Mouse (Mus musculus) cerebellum, adult 8-10 months (tissue): ENCODE measurements around the gene Rhoa.
A peak's percentile ranks its signal among the peaks of the same experiment; 100 is the strongest.
"Not testable (repeated sequence)": the region's sequence is repeated elsewhere in the genome, so short reads cannot be mapped to it uniquely, and the experiment has no call there.

Experiments
- DNase-seq: peaks from one replicate; pipeline ENCODE4 v3.0.0; 2022

Rhoa gene

GRCm38 (mm10) chr9:108305629-108306520 is at the start of gene Rhoa, which contains the start of gene Tcta:
Gene Rhoa, plus strand, starts transcription at chr9:108306129.
Gene Tcta, minus strand, starts transcription at chr9:108306160.
- DNase-seq: peak; percentile 98

DNA sequence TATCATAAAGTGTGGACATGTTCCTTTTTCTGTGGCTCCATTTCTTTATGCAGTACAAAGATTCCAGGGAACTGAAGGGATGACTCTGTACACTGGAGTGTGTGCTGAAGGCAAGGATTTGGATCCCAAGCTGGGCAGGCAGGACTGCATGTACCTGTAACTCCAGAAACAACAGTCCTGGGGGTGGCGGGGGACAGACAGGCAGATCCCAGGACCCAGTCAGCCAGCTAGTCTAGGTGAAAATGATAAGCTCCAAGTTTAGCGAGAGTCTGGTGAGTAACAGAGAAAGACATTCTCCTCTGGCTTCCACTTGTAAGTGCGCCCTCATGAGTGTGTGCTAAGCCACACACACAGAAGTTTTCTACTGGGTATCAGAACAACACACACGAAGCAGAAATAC is 45.4 kb upstream of the Rhoa start:
- no peak for DNase-seq

DNA sequence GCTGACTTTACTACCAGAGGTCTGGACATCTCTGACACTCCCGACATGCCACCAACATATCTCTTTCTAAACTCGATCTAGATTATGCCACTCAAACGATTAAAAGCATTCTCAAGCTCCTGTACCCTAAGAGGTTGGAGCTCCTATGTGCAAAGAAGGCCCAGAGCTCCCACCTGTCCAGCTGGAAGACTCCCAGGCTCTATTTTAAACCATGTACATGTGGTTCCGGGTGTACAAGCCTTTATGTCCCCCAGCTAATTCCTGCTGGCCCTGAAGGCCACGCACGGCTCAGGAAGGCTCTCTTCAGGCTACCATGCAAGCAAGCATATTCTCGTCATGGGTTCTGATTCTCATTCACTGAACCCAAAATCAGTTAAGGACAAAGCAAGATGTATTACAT is 44.1 kb upstream of the Rhoa start:
- no peak for DNase-seq

- DNase-seq: no peak
Observed at GRCm38 (mm10) chr9:108262494-108263049, 43.4 kb upstream of the Rhoa start.

GRCm38 (mm10) chr9:108263131-108263681 is 42.7 kb upstream of the Rhoa start:
- DNase-seq: no peak

DNA sequence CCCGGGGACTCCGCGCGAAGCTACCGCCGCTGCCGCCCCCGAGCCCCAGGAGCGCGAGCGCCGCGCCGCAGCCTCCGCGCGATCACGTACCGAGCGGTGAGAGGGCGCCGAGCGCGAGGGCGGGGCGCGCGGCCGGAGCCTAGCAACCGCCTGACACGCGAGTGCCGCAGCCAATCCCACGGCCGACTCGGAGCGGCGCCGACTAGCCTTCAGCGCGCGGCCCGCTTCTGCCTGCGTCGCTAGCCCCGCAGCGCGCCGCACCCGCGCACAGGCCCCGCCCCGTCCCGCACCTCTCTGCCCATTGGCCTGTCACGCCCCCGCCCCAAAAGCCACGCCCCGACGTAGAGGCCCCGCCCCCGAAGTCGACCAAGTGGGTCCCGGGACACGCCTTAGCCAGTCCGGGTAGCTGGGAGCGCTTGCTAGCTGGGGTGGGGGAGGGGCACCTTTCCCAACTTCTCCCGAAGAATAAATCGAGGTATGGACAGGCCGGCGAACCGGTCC is 42.2 kb upstream of the Rhoa start, which contains the start of gene Dag1:
Gene Dag1, minus strand, starts transcription at position 269 of the 501 bp plus-strand sequence.
- DNase-seq: peak; percentile 99

DNA sequence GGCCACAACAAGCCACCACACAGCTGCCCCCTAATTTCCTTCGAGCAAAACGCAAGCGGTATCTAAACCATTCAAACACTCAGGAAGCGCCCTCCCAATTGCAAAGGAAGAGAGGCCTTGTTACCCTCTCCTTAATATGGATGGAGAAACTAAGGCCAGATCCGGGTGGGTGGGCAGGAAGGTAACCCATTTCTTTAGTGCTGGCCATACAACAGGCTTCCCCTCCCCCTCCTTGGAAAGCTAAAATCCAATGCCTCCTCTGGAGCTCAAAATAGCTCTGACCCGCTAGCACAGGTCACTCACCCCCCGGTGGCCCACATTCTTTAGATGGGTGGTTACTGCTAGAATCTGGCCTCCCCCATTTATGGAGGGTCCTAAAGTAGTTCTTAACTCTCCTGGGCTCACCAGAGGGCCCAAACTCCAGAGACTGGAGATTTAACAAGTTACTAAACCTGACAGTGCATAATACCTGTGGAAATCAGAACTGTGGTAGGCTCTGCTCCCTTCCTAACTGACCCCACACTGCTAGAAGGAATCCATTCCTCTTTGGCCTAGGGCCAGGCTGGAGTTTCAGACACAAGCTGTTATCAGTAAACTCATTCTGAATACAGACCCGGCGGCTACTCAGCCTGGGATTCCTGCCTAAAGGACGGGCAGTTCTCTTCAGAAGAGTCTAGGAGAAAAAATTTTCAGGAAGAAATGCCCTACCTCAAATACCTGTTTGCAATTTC is 41.6 kb upstream of the Rhoa start:
- DNase-seq: peak; percentile 46

GRCm38 (mm10) chr9:108266261-108266935 is 39.5 kb upstream of the Rhoa start:
- no peak for DNase-seq

GRCm38 (mm10) chr9:108267691-108268090 is 38.2 kb upstream of the Rhoa start:
- no peak for DNase-seq

- DNase-seq: not testable (repeated sequence)
Observed at GRCm38 (mm10) chr9:108268701-108269100, 37.2 kb upstream of the Rhoa start.

DNA sequence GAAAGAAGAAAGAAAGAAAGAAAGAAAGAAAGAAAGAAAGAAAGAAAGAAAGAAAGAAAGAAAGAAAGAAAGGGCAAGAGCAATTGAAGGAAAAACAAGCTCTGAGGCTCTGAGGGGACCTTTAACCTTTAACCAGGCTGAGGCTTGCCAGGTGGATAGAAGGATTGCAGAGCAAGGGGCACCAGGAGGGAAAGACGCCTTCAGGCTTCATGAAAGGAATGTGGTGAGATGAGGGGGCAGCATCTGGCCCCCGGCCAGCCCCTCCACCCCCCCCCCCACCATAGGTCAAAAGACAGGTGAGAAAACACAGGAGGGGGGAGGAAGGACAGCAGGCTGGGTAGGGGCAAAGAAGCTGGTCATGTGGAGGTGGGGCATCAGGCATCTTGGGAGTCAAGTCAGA is 34.0 kb upstream of the Rhoa start:
- no peak for DNase-seq

- no peak for DNase-seq
Observed at GRCm38 (mm10) chr9:108272691-108273090, 33.2 kb upstream of the Rhoa start.

DNA sequence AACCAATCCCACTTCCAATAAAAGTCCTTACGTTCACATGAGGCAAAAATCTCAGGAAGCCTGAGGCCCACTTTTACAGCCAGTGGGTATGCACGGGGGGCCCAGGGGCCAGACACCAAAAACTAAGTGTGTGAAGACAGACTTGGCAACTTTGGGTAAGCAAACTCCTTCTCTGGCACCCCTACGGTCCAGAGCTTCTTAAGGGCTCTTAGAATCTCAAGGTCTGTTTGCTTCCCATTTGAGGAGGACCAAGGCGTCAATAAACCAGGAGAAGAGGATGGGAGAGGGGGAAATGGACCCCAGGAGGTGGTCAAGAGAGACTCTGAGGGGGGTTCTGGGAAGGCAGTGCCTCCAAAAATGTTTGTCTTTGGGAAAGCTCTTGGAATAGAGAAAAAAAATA is 32.4 kb upstream of the Rhoa start:
- no peak for DNase-seq

- DNase-seq: no peak
Observed at GRCm38 (mm10) chr9:108274476-108275330, 31.2 kb upstream of the Rhoa start.

DNA sequence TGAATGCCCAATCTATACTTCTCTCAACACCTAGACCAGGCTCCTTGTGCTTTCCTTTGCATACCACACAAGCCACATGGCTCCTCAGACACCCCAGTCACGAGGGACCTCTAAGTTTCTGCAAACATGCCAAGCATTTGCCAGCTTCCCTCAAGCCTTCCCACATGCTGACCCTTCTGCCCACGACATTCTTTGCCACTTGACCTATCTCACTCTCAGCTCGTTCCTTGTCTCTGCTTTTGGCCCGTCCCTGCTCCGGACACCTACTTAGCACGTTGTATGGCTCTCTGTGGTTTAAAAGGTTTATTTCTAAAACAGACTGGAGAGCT is 30.6 kb upstream of the Rhoa start:
- DNase-seq: no peak

DNA sequence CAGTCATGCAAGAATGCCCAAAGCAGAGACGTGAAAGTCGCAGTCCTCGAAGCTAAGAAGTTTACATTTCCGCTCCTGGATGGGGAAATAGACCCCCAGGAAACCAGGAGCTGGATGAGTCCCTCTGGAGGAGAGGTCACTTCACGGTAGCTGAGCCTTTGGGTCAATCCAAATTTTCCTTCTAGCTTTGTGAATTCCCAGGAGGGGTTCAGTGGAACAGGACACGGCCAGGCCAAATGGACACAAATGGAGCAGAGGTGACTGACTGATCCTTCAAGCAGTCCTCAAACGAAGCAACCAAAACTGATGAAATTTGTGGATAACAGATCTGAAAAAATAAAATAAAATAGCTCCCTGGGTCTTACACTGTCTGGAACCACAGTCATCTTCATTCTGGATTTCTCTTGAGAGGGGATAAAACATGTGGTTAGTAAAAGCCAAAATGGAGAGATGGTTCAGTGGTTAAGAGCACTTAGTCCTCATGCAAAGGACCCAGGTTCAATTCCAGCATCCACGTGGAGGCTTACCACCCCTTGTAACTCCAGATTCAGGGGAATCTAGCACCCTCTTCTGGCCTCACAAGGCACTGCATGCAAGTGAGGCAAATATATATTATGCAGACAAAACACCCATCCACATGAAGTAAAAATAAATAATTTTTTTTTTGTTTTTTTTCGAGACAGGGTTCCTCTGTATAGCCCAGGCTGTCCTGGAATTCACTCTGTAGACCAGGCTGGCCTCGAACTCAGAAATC is 27.1 kb upstream of the Rhoa start:
- no peak for DNase-seq

DNA sequence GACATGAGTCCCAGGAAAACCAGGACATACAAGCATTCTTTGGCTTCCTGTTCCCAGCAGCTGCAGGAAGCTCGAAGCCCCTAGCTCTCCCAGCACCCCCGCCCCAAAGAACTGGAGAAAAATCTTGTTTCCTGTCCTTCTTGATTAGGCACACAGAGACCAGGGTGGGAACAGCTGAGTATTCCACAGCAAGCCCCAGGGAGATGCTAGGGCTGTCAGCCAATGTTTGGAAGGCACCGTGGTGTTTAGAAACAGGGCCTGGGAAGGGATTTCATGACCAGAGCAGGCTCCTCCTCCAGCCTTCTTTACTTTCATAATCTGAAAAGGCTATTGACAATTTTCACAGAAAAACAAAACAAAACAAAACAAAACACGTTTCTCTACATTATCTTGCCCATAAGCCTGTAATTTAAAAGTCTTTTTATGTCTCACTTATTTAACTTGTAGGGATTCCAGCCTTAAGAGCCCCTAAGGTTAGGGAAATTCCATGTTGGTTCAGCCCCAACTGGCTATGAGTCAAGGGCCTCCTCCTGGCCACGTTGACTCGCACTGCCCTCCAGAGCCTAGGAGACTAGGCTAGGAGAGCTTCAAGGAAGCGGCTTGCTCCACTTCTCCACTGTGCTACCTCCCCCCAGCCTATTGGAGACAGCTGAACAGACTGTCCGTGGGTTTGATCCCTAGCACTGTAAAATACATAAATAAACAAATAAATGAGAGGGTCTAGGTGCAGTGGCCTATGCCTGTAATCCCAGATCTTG is 25.7 kb upstream of the Rhoa start:
- DNase-seq: no peak

DNA sequence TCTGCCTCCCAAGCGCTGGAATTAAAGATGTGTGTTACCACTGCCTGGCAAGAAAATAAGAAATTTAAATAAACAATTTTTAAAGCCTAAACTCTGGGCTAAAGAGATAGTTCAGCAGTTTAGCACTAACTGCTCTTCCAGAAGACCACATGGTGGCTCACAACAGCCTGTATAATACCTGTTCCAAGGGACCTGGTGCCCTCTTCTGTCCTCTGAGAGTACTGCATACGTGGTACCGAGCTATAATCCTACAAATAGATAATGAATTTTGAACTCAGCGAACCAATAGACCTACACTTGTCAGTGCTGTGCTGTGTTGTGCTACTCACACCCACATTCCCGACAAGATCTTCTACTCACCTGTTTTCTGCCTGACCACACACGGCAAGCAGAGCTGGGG is 21.5 kb upstream of the Rhoa start:
- DNase-seq: peak; percentile 72

GRCm38 (mm10) chr9:108287526-108288238 is 18.2 kb upstream of the Rhoa start:
- not testable (repeated sequence) for DNase-seq
